Mouse (Mus musculus): ENCODE measurements around the gene Rtn4r. TPM values are rescaled to one million over a fixed set of nuclear protein-coding genes. Genes with fewer than 3 reads are reported as not detected.

Rtn4r gene
- polyA plus RNA-seq, 1 experiment = 4.3 TPM

GRCm38 (mm10) chr16:18124626-18125025 lies 2.8 kb upstream of the Rtn4r start:
- DNase-seq (ENCODE audit: low spot score) = no peak

GRCm38 (mm10) chr16:18125131-18125530 lies 2.3 kb upstream of the Rtn4r start:
- DNase-seq (ENCODE audit: low spot score) = no peak

GRCm38 (mm10) chr16:18126211-18126610 lies 1.2 kb upstream of the Rtn4r start:
- DNase-seq (ENCODE audit: low spot score) = no peak

DNA sequence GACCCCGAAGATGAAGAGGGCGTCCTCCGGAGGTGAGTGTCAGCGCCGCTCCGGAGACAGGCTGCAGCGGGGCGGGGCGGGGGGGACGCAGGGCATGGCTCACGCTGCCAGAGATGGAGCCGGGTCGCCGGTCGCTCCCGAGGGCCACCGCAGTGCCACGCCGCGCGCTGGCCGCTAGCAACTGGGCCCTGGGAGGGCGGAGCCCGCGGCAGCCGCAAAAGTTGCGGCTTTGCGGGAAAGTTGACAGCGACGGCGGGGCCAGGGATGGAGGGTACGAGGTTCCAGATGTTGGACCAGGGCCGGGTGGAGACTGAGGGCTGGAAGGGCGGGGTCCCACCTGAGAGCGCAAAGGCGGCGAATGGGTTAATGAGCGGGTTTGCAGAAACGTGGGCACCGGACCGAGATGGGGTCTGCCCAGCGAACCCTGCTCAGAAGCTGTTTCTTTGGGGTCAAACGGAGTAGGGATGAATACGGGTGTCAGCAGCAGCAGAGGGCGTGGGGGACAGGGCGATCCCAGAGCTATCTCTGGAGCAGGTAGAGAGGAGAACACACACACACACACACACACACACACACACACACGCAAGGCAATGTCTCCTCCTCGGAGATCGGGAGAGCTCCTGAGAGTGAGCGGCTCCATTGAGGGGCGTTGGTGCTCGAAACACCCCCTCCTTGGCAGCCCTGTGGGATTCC lies 575 bp downstream of the Rtn4r start:
- DNase-seq (ENCODE audit: low spot score) = no peak

GRCm38 (mm10) chr16:18128564-18128935 lies 1.1 kb downstream of the Rtn4r start:
- DNase-seq (ENCODE audit: low spot score) = no peak

DNA sequence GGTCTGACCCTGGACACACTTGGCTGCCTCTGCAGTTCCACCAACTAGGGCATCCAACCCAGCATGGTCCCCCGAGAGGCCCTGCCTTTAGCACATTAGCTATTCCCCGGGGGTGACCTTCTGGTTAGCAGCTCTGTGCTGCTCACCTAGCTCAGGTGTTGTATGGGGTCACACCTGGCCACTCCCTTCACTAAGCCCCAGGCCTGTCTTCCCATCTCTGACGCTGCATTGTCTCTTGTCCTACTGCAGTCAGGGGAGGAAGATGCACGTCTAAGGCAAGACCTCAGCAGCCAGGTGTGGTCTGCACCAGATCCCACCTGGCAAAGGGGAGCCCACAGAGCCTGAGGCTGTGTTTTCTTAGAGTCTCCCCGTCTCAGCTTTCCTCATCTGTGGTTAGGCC lies 2.0 kb downstream of the Rtn4r start:
- DNase-seq (ENCODE audit: low spot score) = no peak

DNA sequence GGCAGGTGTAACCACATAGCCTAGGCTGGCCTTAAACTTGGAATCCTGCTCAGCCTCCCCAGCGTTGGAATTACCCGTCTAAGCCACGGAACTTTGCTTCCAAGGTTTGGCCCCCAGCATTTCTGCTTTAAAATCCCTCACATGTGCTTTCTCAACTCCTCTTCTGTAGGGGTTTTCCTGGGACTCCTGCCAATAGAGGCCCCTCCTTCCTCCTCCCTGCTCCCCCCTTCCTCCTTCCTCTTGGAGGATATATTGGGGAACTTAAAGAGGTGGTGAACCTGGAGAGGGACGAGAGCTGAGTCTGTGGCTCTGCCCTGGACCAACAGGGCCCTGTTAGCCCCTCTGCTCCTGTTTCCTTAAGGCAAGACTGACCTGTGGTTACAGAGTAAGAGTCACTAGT lies 2.8 kb downstream of the Rtn4r start:
- no peak for DNase-seq (ENCODE audit: low spot score)

DNA sequence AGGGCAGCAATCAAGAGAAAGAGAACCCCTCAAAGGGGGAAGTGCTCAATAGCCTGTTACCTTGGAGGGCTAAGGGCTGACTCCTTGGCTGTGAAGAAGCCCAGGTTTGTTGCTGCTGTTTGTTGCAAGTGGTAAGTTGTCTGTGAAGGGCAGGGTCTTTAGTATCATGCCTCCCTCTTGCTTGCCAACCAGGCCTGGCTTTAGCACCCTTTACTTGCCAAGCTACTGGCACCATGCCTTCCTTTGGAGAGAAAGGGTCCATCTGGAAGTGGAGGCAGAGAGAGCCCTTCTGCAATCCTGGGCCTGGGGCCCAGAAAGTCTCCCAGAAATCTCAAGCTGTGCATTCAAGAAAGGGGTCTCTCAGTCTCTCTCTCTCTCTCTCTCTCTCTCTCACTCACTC lies 3.3 kb downstream of the Rtn4r start:
- no peak for DNase-seq (ENCODE audit: low spot score)

DNA sequence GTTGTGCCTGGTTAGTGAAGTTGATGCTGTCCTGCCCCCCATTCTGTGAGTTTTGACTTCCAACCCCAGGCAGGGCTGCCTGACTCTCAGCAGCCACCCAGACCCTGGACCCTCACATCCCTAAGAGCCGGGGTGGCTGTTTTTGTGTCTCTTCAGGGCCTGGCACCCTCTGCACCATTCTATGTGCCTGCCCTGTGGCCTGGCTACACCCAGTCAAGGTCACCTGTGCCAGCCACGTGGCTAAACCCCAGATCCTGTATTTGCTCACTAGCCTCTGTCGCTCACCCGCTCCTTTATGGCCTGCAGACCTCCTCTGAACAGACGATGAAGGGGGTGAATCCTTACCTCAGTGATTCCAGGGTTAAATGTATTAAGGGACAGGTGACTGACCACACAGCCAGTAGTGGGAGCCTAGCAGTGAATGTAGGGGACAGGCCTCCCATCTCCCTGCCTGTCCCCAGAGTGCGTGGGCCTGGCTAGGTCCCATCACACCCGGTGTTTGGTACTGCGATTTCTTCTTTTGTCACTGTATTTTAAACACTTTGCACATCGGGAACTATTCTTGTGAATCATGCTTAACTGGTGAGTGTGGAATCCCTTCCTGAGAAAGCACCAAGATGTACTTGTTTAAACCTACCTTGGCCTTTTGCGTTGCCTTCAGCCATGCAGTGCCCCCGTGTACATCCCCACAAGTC lies 4.0 kb downstream of the Rtn4r start:
- no peak for DNase-seq (ENCODE audit: low spot score)

DNA sequence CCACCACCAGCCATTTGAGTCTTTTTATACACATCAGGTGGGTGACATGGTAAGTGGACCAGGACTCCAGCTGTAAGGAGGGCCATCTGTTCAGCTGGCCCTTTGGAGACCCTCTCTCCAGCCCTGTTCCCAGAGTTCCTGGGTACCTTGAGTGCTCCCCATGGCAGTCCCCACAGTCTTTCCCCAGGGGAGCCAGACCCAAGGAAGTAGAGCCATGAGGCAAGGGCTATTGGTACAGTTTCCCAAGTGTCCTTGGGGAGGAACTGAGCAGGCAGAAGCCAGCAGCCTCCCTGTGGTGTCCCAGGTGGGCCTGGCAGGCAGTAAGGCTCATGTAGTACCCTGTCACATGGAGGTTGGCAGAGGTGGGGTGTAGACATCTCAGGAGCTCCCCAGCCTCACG lies 4.6 kb downstream of the Rtn4r start:
- DNase-seq (ENCODE audit: low spot score) = no peak

- DNase-seq (ENCODE audit: low spot score) = no peak
Observed at GRCm38 (mm10) chr16:18132575-18132974, 5.1 kb downstream of the Rtn4r start.

DNA sequence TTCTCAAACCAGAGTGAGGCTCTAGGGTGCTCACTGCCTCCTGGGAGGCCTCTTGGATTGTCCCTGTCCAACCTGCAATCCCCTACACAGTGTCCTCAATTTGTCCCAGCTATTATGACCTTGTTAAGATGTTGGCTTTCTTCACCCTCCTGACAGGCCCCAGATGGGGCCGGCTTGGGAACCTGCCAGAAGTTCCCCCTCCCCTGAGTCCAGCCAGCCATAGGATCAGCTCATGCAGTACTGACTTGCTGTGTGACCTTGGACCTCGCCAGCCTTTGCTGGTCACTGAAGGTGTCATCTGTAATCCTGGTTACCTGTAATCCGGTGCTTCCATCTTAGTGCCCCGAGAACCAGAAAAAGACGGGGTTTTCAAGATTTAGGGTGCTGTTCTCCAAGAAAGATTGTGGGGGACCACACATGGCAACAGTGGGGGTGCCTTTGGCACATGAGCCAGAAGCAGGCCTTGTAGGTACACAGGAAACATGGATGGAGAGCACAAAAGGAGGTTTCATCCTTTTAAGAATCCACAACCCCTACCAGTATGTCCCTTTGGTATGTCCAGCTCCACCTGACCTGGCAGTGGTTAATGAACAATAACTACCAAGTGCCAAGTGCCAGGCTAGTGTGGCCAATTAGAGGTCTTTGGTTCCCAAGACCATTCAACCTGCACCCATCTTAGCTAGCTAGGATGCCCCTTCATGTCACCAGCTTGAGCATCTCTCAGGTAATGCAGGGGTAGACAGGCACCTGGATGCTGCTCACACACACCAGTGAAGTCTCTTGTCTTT lies 5.9 kb downstream of the Rtn4r start:
- no peak for DNase-seq (ENCODE audit: low spot score)

DNA sequence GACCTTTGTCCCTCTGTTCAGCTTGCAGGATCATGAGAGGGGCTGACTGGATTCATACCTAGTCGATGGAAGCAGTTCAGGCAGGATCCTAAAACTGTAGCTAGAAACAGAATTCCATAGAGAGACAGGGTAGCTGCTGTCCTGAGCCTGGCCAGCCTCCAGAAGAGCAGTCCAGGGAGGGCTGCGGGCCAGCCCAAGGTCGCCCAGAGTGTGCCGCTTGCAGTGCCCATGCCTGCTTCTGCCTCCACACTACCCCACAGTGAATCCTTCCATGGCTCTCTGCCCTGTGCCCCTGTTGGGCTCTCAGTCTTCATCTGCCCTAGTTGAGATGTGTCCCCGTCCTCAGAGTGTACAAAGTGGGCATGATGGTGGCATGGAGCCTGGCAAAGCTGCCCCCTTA lies 7.8 kb downstream of the Rtn4r start:
- DNase-seq (ENCODE audit: low spot score) = no peak

- no peak for DNase-seq (ENCODE audit: low spot score)
Observed at GRCm38 (mm10) chr16:18136015-18136414, 8.6 kb downstream of the Rtn4r start.

- DNase-seq (ENCODE audit: low spot score) = no peak
Observed at GRCm38 (mm10) chr16:18144201-18144600, 16.8 kb downstream of the Rtn4r start.

GRCm38 (mm10) chr16:18145341-18145867 lies 18.0 kb downstream of the Rtn4r start:
- no peak for DNase-seq (ENCODE audit: low spot score)

DNA sequence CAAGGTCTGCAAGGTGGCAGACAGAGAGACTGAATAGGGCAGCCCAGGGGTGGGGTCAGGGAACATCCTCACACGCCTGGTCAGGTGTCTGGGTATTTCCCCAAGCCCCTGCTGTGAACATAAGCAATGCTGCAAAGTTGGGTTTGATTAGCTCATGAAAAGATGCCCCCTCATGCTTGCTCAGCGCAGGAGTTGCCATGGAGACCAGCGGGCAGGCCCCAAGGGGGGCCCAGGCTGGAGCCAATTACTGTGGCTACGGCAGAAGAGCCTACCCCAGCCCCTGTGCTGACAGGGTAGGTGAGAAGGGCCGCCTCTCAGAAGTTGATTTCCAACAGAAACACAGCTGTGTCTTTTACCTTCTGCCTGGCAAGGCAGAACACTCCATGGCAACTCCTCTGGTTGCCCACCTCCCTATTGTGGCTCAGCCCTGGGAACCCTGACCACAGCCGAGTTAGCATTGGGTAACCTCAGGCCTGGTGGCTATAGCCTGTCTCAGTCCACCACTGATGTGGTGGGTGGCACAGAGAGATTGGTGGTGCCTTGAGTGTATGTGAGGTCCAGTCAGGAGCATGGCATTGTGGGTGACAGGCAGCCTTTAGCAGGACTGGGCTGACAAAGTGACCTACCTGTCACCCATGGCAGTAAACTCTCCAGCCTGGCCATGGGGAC lies 20.9 kb downstream of the Rtn4r start:
- no peak for DNase-seq (ENCODE audit: low spot score)

DNA sequence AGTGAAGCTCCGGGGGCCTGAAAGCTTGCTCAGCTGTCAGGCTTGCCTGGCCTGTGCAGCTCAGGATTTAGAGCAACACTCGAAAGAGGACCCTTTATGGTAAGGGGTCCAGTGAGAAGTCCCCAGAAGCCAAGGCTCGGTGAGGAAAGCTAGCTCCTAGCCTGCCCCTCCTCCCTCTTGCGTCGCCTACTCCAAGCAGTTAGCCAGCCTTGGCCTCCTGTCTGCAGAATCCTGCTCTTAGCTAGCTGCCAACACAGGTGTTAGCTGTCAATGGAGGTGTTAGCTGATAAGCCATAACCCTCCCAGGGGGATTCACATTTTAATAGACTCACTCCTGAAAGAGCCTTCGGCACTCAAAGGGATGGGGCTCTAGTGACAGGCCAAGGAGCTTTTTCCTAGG lies 21.8 kb downstream of the Rtn4r start:
- DNase-seq (ENCODE audit: low spot score) = no peak

GRCm38 (mm10) chr16:18152189-18152588 lies 24.7 kb downstream of the Rtn4r start:
- DNase-seq (ENCODE audit: low spot score) = no peak

GRCm38 (mm10) chr16:18152769-18153445 lies 25.5 kb downstream of the Rtn4r start:
- DNase-seq (ENCODE audit: low spot score) = no peak

GRCm38 (mm10) chr16:18154521-18155171 lies 27.2 kb downstream of the Rtn4r start:
- no peak for DNase-seq (ENCODE audit: low spot score)
